Mouse (Mus musculus): ENCODE measurements around the gene Atg7.

DNA sequence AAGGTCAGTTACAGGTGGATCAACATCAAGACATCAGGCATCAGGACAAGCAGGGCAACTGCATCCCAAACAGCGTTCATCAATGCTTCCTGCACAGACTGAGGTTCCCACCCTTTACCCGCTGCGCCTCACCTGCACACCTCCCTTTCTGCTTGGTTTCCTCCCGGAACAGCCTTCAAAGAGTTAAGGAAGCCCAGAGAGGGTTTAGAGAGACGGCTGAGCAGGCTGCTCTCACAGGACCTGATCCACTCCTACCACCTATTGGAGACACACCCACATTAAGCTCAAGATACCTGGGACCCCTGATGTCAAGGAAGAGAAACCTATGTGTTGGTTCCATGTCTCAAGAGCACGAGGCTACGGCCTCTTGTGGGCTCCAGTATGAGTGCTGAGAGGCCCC, 266.9 kb downstream of the Atg7 start:
- TF ChIP-seq CTCF (IDR thresholded peaks at IDR 0.05; ENCODE audit: low read depth) (no peak), EP300 (IDR thresholded peaks at IDR 0.05; ENCODE audit: low read depth) (no peak)
